ENCODE assay signal across 15 mouse cellular contexts in the genomic region with DNA sequence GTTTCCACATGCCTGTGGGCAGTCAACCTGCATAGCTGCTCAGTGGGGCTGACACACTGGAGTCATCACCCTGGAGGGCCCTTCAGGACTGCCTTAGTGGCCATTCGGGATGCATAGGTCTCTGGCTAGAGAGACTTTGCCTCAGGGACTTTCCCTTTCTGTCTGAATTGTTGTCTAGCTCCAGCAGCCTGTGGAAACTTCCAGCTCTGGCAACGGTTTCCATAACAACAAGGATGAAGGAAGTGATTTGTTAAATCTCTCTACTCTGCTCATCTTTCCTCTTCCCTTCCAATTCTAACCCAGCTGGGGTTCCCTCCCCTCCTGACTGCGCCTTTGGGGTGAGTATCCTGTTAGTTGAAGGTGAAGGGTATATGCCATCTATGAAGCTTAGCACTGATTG. TPM values are rescaled to one million over a fixed set of nuclear protein-coding genes. Genes with fewer than 3 reads are reported as not detected.
DNase-seq lines count a peak whose midpoint lies in the region; ATAC-seq and TF ChIP-seq lines count a peak whose summit lies in the region.
"Had no signal": no experiment of that assay in that cellular context is flagged by ENCODE, and none has a peak within 500 bp of the region (broad histone marks: within the 10 kb centered on the region; RNA-seq: fewer than 3 reads in every experiment).

No protein-coding gene starts in this region.

- no peak for ATAC-seq in forebrain, embryonic 14.5 days
- ATAC-seq in forebrain, embryonic 13.5 days, result no peak

- WGBS in forebrain, embryonic 14.5 days, result 69% methylated on average over 3 of the region's 3 CpGs
- WGBS in forebrain, embryonic 13.5 days, result 63% methylated on average over 3 of the region's 3 CpGs

- H3K79me2 ChIP-seq in CH12.LX (replicated peaks; ENCODE audit: control insufficient read depth, extremely low read depth, insufficient read depth, poor library complexity, severe bottlenecking), result no peaks in the 10 kb centered on the region

- H3K4me2 ChIP-seq in forebrain, embryonic 14.5 days (ENCODE audit: low read length), result no peak overlapping the region
- no peak overlapping the region for H3K4me2 ChIP-seq in forebrain, embryonic 13.5 days
- H3K4me2 ChIP-seq in CH12.LX (ENCODE audit: insufficient read depth, low read depth, poor library complexity, severe bottlenecking), result no peak overlapping the region
- H3K4me2 ChIP-seq: embryonic facial prominence, embryonic 12.5 days; forebrain, embryonic 12.5 days had no signal

- no peak for TF ChIP-seq EP300 in CH12.LX (IDR thresholded peaks at IDR 0.05; ENCODE audit: low read length)

- H3K9me3 ChIP-seq in forebrain, embryonic 14.5 days (replicated peaks; ENCODE audit: control insufficient read depth, low read length), result no peaks in the 10 kb centered on the region
- no peaks in the 10 kb centered on the region for H3K9me3 ChIP-seq in forebrain, embryonic 13.5 days (replicated peaks)
- no peaks in the 10 kb centered on the region for H3K9me3 ChIP-seq in CH12.LX (replicated peaks; ENCODE audit: low read length)
- H3K9me3 ChIP-seq: embryonic facial prominence, embryonic 12.5 days; forebrain, embryonic 12.5 days had no signal

- peak; percentile 26 for DNase-seq in forebrain, embryonic 14.5 days (ENCODE audit: low spot score)
- DNase-seq in left cerebral cortex, postnatal 25 days (ENCODE audit: low spot score in 2 of 2), result peak; percentile 56 to 73
- DNase-seq in left cerebral cortex, adult 8-10 months (ENCODE audit: low spot score in 2 of 2), result no peak
- DNase-seq in CH12.LX (ENCODE audit: extremely low read depth) (peak; percentile 52), adipocyte (ENCODE audit: low spot score) (no peak)
- peak; percentile 54 to 60 for DNase-seq in layer of hippocampus, adult 8-10 months (ENCODE audit: low spot score in 2 of 2)
- DNase-seq in urinary bladder, adult 2 months (ENCODE audit: low spot score), result no peak
- DNase-seq: cerebellum, postnatal 10 days; thymus, postnatal 14 days had no signal

- no peak overlapping the region for H3K4me3 ChIP-seq in forebrain, embryonic 14.5 days (ENCODE audit: low read depth, low read length)
- no peak overlapping the region for H3K4me3 ChIP-seq in forebrain, embryonic 13.5 days
- H3K4me3 ChIP-seq in CH12.LX (replicated peaks in 1 of 3; ENCODE audit: low read depth in 2 of 3, low read length in 2 of 3, poor library complexity in 1 of 3), result peak overlapping the region in 1 of 3 experiments; percentile 3
- H3K4me3 ChIP-seq: embryonic facial prominence, embryonic 12.5 days; forebrain, embryonic 12.5 days had no signal

- no peak for TF ChIP-seq POLR2A in CH12.LX (IDR thresholded peaks at IDR 0.05; ENCODE audit: low read depth, low read length)

- H3K4me1 ChIP-seq in forebrain, embryonic 14.5 days (ENCODE audit: control insufficient read depth, insufficient read depth, low read length), result peaks cover 3% of the 10 kb centered on the region; the same call in 1 of the 2 replicates
- peaks cover 6% of the 10 kb centered on the region for H3K4me1 ChIP-seq in forebrain, embryonic 13.5 days
- H3K4me1 ChIP-seq in CH12.LX (ENCODE audit: control insufficient read depth in 1 of 2, insufficient read depth in 2 of 2), result peaks cover 12 to 28% of the 10 kb centered on the region in 2 experiments

- no peak overlapping the region for H3K9ac ChIP-seq in forebrain, embryonic 14.5 days (ENCODE audit: low read length)
- no peak overlapping the region for H3K9ac ChIP-seq in forebrain, embryonic 13.5 days
- H3K9ac ChIP-seq in CH12.LX (ENCODE audit: insufficient read depth, low read depth), result no peak overlapping the region
- H3K9ac ChIP-seq: embryonic facial prominence, embryonic 12.5 days; forebrain, embryonic 12.5 days had no signal

- no peaks in the 10 kb centered on the region for H3K36me3 ChIP-seq in forebrain, embryonic 14.5 days (ENCODE audit: control insufficient read depth, insufficient read depth, low read length)
- H3K36me3 ChIP-seq in forebrain, embryonic 13.5 days (ENCODE audit: poor library complexity, severe bottlenecking), result no peaks in the 10 kb centered on the region
- no peaks in the 10 kb centered on the region for H3K36me3 ChIP-seq in CH12.LX (replicated peaks in 1 of 2; ENCODE audit: control insufficient read depth in 1 of 2, insufficient read depth in 1 of 2, low read length in 1 of 2)
- H3K36me3 ChIP-seq: embryonic facial prominence, embryonic 12.5 days; forebrain, embryonic 12.5 days had no signal

- no peak for TF ChIP-seq CTCF in CH12.LX (conservative IDR thresholded peaks at IDR 0.05 in 1 of 2, IDR thresholded peaks at IDR 0.05 in 1 of 2; ENCODE audit: low read depth in 2 of 2, low read length in 2 of 2)

- no peak for TF ChIP-seq RAD21 in CH12.LX (IDR thresholded peaks at IDR 0.05; ENCODE audit: low read depth, low read length)

- dilution Hi-C loops in CH12.LX (cut with MboI; ENCODE audit: extremely low pct_ligation_motif_present, extremely low pct_unique_long_range_greater_than_20kb, low sequenced_read_pairs), result no loop called here

- H3K27me3 ChIP-seq in forebrain, embryonic 14.5 days (replicated peaks; ENCODE audit: control insufficient read depth, insufficient read depth, low read length), result peaks cover 6% of the 10 kb centered on the region
- H3K27me3 ChIP-seq in forebrain, embryonic 13.5 days, result peaks cover 28% of the 10 kb centered on the region
- H3K27me3 ChIP-seq in CH12.LX (replicated peaks), result peaks cover 73% of the 10 kb centered on the region

- in situ Hi-C loops in CH12.LX (cut with MboI; ENCODE audit: low pct_ligation_motif_present, low pct_unique_long_range_greater_than_20kb, low sequenced_read_pairs), result no loop called here

- H3K27ac ChIP-seq in forebrain, embryonic 14.5 days (ENCODE audit: low read depth, low read length), result no peak overlapping the region
- H3K27ac ChIP-seq in forebrain, embryonic 13.5 days, result no peak overlapping the region
- no peak overlapping the region for H3K27ac ChIP-seq in CH12.LX (ENCODE audit: insufficient read depth, low read depth)
- H3K27ac ChIP-seq: embryonic facial prominence, embryonic 12.5 days; forebrain, embryonic 12.5 days had no signal

- intact Hi-C loops in left cerebral cortex, postnatal 25 days (cut with DNase I), result no loop called here

RNA-seq across cellular contexts. Expression of a gene that starts 3.2 kb away (rescaled TPM):
- polyA plus RNA-seq in forebrain, embryonic 14.5 days (2014; fragmentation: Nextera tagmentation; extraction: Ambion mirVana), result 0.19 TPM in 1 of 2 replicates, not detected in the other
- polyA plus RNA-seq in forebrain, embryonic 13.5 days (2015; fragmentation: Nextera tagmentation; extraction: Ambion mirVana), result not detected in 2 replicates
- under 1 TPM in 1 of 2 experiments, not detected in 1; 0.27 TPM for total RNA-seq in left cerebral cortex, postnatal 25 days (2021)
- total RNA-seq in left cerebral cortex, adult 8-10 months (2022), result under 1 TPM in 3 of 4 experiments, not detected in 1; 0.23 to 0.70 (median 0.34) TPM
- total RNA-seq in CH12.LX (2012; rRNA removed) (not detected in 2 replicates), CH12.LX (2014; rRNA removed) (not detected in 2 replicates)
- polyA plus RNA-seq in CH12.LX (2012; ENCODE audit: insufficient read length, low read depth), result not detected in 2 replicates
- total RNA-seq in layer of hippocampus, adult 8-10 months (2022), result under 1 TPM in 1 of 4 experiments, not detected in 3; 0.33 TPM
- not detected in 2 replicates for polyA plus RNA-seq in urinary bladder, adult 2 months (2012; rRNA removed)
- polyA plus RNA-seq: embryonic facial prominence, embryonic 12.5 days; forebrain, embryonic 12.5 days; heart, postnatal 0 days; kidney, embryonic 14.5 days; liver, embryonic 16.5 days had no signal

RNA-seq across cellular contexts. Expression of a gene that starts 7.1 kb away (rescaled TPM):
- polyA plus RNA-seq in forebrain, embryonic 14.5 days (2014; fragmentation: Nextera tagmentation; extraction: Ambion mirVana), result 2.6 and 2.8 TPM in 2 replicates
- polyA plus RNA-seq in forebrain, embryonic 13.5 days (2015; fragmentation: Nextera tagmentation; extraction: Ambion mirVana), result 1.8 and 2.8 TPM in 2 replicates
- 1 to 10 TPM; 1.7 to 2.7 TPM for total RNA-seq in left cerebral cortex, postnatal 25 days (2021)
- total RNA-seq in left cerebral cortex, adult 8-10 months (2022), result 1 to 10 TPM; 2.1 to 3.6 (median 2.2) TPM
- total RNA-seq in CH12.LX (2012; rRNA removed) (0.38 and 0.42 TPM in 2 replicates), CH12.LX (2014; rRNA removed) (0.24 and 0.58 TPM in 2 replicates)
- 0.20 TPM in 1 of 2 replicates, not detected in the other for polyA plus RNA-seq in CH12.LX (2012; ENCODE audit: insufficient read length, low read depth)
- 1 to 10 TPM; 1.5 to 3.2 (median 1.9) TPM for total RNA-seq in layer of hippocampus, adult 8-10 months (2022)
- polyA plus RNA-seq in urinary bladder, adult 2 months (2012; rRNA removed), result 0.66 and 0.77 TPM in 2 replicates

RNA-seq across cellular contexts. Expression of a gene that starts 7.3 kb away (rescaled TPM):
- polyA plus RNA-seq in forebrain, embryonic 14.5 days (2014; fragmentation: Nextera tagmentation; extraction: Ambion mirVana), result 150 and 168 TPM in 2 replicates
- 199 and 235 TPM in 2 replicates for polyA plus RNA-seq in forebrain, embryonic 13.5 days (2015; fragmentation: Nextera tagmentation; extraction: Ambion mirVana)
- 100 to 1,000 TPM; 108 to 116 TPM for total RNA-seq in left cerebral cortex, postnatal 25 days (2021)
- total RNA-seq in left cerebral cortex, adult 8-10 months (2022), result 100 to 1,000 TPM; 114 to 136 (median 127) TPM
- 216 and 259 TPM in 2 replicates for total RNA-seq in CH12.LX (2012; rRNA removed)
- total RNA-seq in CH12.LX (2014; rRNA removed), result 117 and 135 TPM in 2 replicates
- polyA plus RNA-seq in CH12.LX (2012; ENCODE audit: insufficient read length, low read depth), result 403 and 410 TPM in 2 replicates
- total RNA-seq in layer of hippocampus, adult 8-10 months (2022), result 100 to 1,000 TPM; 123 to 142 (median 133) TPM
- polyA plus RNA-seq in urinary bladder, adult 2 months (2012; rRNA removed), result 42.1 and 43.4 TPM in 2 replicates

RNA-seq across cellular contexts. Expression of a gene that starts 12.6 kb away (rescaled TPM):
- 0.23 and 0.37 TPM in 2 replicates for polyA plus RNA-seq in forebrain, embryonic 14.5 days (2014; fragmentation: Nextera tagmentation; extraction: Ambion mirVana)
- not detected in 2 replicates for polyA plus RNA-seq in forebrain, embryonic 13.5 days (2015; fragmentation: Nextera tagmentation; extraction: Ambion mirVana)
- 100 to 1,000 TPM; 118 to 122 TPM for total RNA-seq in left cerebral cortex, postnatal 25 days (2021)
- 100 to 1,000 TPM; 134 to 920 (median 381) TPM for total RNA-seq in left cerebral cortex, adult 8-10 months (2022)
- not detected in 2 replicates for total RNA-seq in CH12.LX (2012; rRNA removed)
- not detected in 2 replicates for total RNA-seq in CH12.LX (2014; rRNA removed)
- polyA plus RNA-seq in CH12.LX (2012; ENCODE audit: insufficient read length, low read depth), result not detected in 2 replicates
- 1,000 to 10,000 TPM in 2 of 4 experiments, 100 to 1,000 TPM in 2; 331 to 2,605 (median 1,138) TPM for total RNA-seq in layer of hippocampus, adult 8-10 months (2022)
- 0.53 and 0.56 TPM in 2 replicates for polyA plus RNA-seq in urinary bladder, adult 2 months (2012; rRNA removed)

RNA-seq across cellular contexts. Expression of a gene that starts 36.8 kb away (rescaled TPM):
- polyA plus RNA-seq in forebrain, embryonic 14.5 days (2014; fragmentation: Nextera tagmentation; extraction: Ambion mirVana), result 4.3 and 5.1 TPM in 2 replicates
- polyA plus RNA-seq in forebrain, embryonic 13.5 days (2015; fragmentation: Nextera tagmentation; extraction: Ambion mirVana), result 10.3 and 10.7 TPM in 2 replicates
- total RNA-seq in left cerebral cortex, postnatal 25 days (2021), result under 1 TPM; 0.28 to 0.41 TPM
- under 1 TPM in 1 of 4 experiments, not detected in 3; 0.17 TPM for total RNA-seq in left cerebral cortex, adult 8-10 months (2022)
- total RNA-seq in CH12.LX (2012; rRNA removed) (50.1 and 54.4 TPM in 2 replicates), CH12.LX (2014; rRNA removed) (30.5 and 32.6 TPM in 2 replicates)
- polyA plus RNA-seq in CH12.LX (2012; ENCODE audit: insufficient read length, low read depth), result 47.6 and 54.0 TPM in 2 replicates
- total RNA-seq in layer of hippocampus, adult 8-10 months (2022), result under 1 TPM in 3 of 4 experiments, not detected in 1; 0.14 to 0.29 (median 0.23) TPM
- polyA plus RNA-seq in urinary bladder, adult 2 months (2012; rRNA removed), result 0.56 and 0.71 TPM in 2 replicates

Comparison
In these comparisons a context has a peak if more than half of its experiments do, and no peak if none do; other contexts are left out.
1. DNase-seq: peak in forebrain, embryonic 14.5 days (single experiment), left cerebral cortex, postnatal 25 days (2 of 2), CH12.LX (single experiment) and layer of hippocampus, adult 8-10 months (2 of 2); none in left cerebral cortex, adult 8-10 months (0 of 2), urinary bladder, adult 2 months (single experiment) and adipocyte (single experiment).